25 mouse cellular contexts compared by ENCODE assay signal in the genomic region with DNA sequence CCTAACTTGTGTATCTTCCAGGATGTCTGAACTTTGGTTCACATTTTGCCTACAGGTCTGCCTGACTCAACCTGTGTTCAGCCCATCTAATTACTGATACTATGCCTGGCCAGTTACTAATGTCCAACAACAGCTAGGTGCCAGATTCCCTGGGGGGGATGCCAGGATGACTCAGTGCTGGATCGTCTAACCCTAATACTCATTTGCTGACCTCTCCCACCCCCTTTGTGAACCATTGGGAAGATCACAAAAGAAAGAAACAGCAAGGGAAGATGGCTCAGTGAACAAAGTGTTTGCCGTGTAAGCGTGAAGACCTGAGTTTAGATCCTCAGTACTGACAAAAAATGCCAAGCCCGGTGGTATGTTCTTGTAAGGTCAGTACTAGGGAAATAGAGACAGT.
DNase-seq lines count a peak whose midpoint lies in the region; ATAC-seq lines count a peak whose summit lies in the region.
"Had no signal": no experiment of that assay in that cellular context is flagged by ENCODE, and none has a peak within 500 bp of the region (broad histone marks: within the 10 kb centered on the region; RNA-seq: fewer than 3 reads in every experiment).

No protein-coding gene starts in this region.

- no peak overlapping the region for H3K9ac ChIP-seq in heart, embryonic 12.5 days

- H3K9me3 ChIP-seq in heart, embryonic 12.5 days (replicated peaks): no peaks in the 10 kb centered on the region

- 88% methylated on average over 4 of the region's 4 CpGs for WGBS in heart, embryonic 12.5 days

- no peaks in the 10 kb centered on the region for H3K36me3 ChIP-seq in heart, embryonic 12.5 days
- H3K36me3 ChIP-seq: G1E had no signal

- no peaks in the 10 kb centered on the region for H3K27me3 ChIP-seq in heart, embryonic 12.5 days (replicated peaks)
- H3K27me3 ChIP-seq: CH12.LX had no signal

- no peaks in the 10 kb centered on the region for H3K4me1 ChIP-seq in heart, embryonic 12.5 days (replicated peaks)

- H3K27ac ChIP-seq in heart, embryonic 12.5 days (ENCODE audit: poor library complexity, severe bottlenecking): no peak overlapping the region

- no peak overlapping the region for H3K4me3 ChIP-seq in heart, embryonic 12.5 days

- H3K4me2 ChIP-seq in heart, embryonic 12.5 days: no peak overlapping the region

- peak; percentile 83 for DNase-seq in heart, adult 11 months
- DNase-seq in 3T3-L1 (ENCODE audit: low read depth, low spot score) (peak; percentile 25), NIH3T3 (ENCODE audit: low read depth) (peak; percentile 30)
- peak; percentile 71 for DNase-seq in Muller cell, postnatal 12 days (ENCODE audit: inconsistent ontology term)
- DNase-seq in spleen, postnatal 10 days (ENCODE audit: low spot score in 2 of 2): no peak
- DNase-seq in cerebellum, adult 11 months: no peak
- DNase-seq in urinary bladder, postnatal 36 days (ENCODE audit: low spot score in 2 of 2): no peak
- DNase-seq: adrenal gland, adult 2 months; adrenal gland, adult 8-10 months; adrenal gland, postnatal 10 days; adrenal gland, postnatal 14 days; adrenal gland, postnatal 25 days; adrenal gland, postnatal 36 days; B cell, adult 2 months; cerebellum, adult 11-12 months; cerebellum, adult 18-20 months; cerebellum, adult 2 months; cerebellum, adult 8-10 months; cerebellum, adult 9-10 months had no signal

- no peak for ATAC-seq in heart, embryonic 12.5 days (ENCODE audit: insufficient number of reproducible peaks, low FRiP score)
- ATAC-seq: activated CD4-positive, CD25-positive, alpha-beta regulatory T cell, adult 4 months; CD4-positive, CD25-positive, alpha-beta regulatory T cell, adult 4 months; Patski had no signal

Comparison
In these comparisons a context has a peak if more than half of its experiments do, and no peak if none do; other contexts are left out.
1. DNase-seq: peak in heart, adult 11 months (single experiment), 3T3-L1 (single experiment), Muller cell, postnatal 12 days (single experiment) and NIH3T3 (single experiment); none in spleen, postnatal 10 days (0 of 2), cerebellum, adult 11 months (single experiment) and urinary bladder, postnatal 36 days (0 of 2).